Mouse (Mus musculus): ENCODE data around the gene Tnni1.

The Tnni1 gene

GRCm38 (mm10) chr1:135811016-135811646, 31.9 kb downstream of the Tnni1 start:
- DNase-seq: peak; percentile 92 to 96

GRCm38 (mm10) chr1:135812205-135812604, 33.0 kb downstream of the Tnni1 start:
- DNase-seq: no peak

DNA sequence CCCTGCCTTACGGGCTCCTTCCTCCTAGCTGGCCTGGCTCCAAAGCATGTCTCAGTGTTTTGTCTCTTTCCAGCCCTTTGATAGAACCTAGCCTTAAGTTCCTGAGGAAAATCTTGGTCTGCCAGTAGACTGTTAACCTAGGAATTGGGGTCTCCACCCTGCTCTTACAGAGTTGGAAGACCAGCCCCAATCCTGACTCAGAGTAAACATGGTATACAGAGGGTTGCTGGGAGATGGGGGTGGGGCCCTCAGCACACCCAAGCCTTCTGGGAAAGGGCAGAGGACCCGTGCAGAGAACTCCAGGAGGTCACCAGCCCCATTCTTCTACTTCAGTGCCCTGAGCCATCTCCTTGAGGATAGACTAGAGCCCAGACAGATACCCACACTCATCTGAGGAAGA, 33.4 kb downstream of the Tnni1 start:
- no peak for DNase-seq

- DNase-seq: no peak
Observed at GRCm38 (mm10) chr1:135813071-135813470, 33.8 kb downstream of the Tnni1 start.

DNA sequence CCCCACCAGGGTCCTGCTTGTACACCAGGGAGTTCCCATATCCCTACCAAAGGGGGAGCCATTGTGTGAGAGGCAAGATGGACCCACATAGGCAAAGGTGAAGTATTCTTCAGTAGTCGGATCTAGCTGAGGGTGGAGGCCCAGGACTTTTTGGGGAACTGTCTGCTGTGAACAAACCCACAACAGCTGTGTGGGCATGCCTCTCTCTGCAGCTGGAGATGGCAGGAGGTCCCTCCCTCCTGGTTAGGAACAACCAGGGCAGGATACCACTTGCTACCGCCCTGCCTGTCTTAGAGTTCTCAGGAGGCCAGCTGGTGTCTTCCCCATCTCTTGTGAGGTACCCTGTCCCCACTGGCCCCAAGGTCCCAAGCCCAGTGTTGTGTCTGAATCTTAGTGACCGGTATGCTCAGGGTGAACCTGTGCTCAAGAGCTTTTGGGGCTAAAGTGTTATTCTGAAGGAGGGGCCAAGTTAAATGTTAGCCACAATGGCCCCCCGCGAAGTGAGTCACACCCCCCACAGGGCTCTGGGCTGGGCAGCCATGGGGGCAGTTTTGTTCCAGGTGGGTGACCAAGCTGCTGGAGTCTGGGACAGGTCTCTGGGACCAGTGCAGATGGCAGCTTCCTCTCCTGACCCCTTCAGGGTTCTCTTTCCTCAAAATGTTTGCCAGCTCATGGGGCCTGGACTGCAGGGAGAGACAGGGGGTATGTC, 34.6 kb downstream of the Tnni1 start:
- DNase-seq: no peak

GRCm38 (mm10) chr1:135814531-135814930, 35.3 kb downstream of the Tnni1 start:
- no peak for DNase-seq

DNA sequence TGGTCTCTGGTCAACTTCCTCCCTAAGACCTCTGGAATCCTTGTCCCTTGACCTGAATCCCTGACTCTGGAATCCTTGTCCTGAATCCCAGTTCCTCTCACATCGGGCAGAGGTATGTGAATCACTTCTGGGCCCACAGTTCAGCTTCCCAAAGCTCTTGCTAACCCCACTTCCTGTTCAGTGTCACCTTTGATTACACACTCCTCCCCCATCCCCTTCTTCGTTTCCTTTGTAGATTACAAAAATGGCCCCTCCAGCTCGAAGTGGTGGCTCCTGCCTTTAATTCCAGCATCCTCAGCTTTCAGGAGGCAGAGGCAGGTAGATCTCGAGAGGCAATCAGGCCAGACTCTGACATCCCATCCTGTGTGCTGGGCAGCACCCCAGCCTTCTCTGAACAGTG, 38.4 kb downstream of the Tnni1 start:
- DNase-seq: no peak

DNA sequence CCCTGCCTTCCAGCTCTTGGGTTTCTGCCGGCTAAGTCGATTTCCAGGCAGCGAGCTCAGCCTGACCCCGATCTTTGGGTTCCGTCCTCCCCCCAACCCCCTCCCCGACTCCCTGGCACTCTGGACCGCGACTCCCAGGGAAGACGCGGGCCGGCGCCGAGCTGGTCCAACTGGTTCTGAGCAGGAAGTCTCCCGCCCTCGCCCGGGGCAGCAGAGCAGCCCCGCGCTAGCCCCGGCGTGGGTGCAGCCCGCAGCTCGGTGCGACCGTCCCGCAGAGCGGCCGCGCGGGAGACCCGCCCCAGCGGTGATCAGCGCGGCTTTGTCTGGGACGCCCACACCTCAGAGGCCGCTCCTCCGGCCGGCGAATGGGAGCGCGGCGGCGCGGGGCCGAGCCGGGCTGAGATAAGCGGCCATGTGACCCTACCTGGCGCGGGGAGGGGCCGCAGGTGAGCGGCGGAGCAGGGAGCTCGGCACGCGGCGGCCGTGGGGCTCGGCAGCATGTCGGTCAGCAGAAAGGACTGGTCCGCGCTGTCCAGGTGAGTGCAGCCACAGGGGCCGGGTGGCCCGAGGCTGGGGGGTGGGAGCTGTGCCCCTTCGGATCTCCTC, 39.4 kb downstream of the Tnni1 start, which contains the start of gene Lad1:
TSS of gene Lad1 (plus strand) at position 118 of the 606 bp plus-strand sequence.
- DNase-seq: peak; percentile 42 to 46

- DNase-seq: no peak
Observed at GRCm38 (mm10) chr1:135820071-135820470, 40.8 kb downstream of the Tnni1 start.

GRCm38 (mm10) chr1:135820736-135821364, 41.6 kb downstream of the Tnni1 start:
- DNase-seq: no peak

- DNase-seq: peak in 1 of 2 experiments; percentile 29
Observed at GRCm38 (mm10) chr1:135821780-135822179, 42.5 kb downstream of the Tnni1 start.

DNA sequence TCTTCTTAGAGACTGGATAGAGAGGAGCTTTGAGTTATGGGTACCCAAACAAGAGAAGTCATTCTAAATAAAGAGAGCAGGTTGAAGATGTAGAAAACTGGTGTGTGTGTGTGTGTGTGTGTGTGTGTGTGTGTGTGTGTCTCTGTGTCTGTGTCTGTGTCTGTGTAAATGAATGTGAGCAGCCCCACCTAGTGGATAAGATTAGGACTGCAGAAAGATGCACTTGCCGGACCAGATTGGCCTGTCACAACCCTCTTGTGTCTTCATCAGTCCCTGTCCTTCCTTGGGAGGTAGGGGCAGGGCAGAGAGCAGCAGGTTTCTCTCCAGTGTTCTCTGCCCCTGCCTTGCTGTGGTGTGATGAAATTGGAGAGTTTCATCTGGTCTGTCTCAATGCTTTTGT, 49.7 kb downstream of the Tnni1 start:
- peak; percentile 45 to 52 for DNase-seq

DNA sequence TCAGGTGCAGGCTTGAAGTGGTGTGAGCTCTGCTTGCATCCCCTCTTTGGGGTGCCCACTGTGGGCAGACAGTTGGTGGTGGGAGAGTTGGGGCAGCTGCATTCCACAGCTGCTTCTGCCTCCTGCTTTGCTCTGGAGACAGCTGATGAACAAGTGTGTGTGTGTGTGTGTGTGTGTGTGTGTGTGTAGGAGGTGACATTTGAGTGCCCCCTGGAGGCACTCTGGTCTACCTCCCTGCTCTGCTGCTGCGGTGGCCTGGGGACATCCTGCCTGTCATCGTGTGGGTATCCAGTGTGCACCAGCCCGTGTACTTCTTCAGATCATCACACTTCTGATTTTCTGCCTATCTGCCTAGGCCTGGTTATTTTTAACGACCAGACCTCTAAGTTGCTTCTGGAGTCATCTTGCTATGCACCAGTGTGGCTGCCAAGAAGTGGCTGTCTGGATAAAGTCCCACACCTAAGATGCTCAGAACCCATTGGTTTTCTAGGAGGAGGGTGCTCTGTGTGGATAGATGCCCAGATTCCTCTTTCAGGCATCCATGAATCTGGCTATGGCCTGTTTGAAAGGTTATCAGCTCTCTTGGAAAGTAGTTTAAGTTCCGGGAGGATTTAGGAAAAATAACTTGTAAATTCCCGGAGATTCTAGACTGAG, 55.1 kb downstream of the Tnni1 start:
- no peak for DNase-seq

DNA sequence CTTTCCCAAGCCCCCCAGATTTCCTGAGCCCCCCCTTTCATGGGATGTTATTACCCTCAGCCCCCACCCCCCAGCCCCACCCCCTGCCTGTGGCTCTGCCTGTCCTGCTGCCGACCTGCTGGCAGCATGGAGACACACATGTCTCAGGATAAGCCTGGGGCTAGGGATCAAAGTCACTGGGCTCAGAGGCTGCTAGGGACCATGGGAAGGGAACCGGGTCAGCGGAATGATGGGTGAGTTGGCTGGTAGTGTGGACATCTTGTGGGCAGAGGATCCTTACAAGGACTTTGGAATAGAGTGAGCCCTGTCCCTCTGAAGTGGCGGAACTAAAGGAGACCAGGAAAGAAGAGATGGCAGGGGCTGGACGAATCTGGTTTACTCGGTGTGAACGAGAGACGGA, 55.7 kb downstream of the Tnni1 start:
- no peak for DNase-seq

DNA sequence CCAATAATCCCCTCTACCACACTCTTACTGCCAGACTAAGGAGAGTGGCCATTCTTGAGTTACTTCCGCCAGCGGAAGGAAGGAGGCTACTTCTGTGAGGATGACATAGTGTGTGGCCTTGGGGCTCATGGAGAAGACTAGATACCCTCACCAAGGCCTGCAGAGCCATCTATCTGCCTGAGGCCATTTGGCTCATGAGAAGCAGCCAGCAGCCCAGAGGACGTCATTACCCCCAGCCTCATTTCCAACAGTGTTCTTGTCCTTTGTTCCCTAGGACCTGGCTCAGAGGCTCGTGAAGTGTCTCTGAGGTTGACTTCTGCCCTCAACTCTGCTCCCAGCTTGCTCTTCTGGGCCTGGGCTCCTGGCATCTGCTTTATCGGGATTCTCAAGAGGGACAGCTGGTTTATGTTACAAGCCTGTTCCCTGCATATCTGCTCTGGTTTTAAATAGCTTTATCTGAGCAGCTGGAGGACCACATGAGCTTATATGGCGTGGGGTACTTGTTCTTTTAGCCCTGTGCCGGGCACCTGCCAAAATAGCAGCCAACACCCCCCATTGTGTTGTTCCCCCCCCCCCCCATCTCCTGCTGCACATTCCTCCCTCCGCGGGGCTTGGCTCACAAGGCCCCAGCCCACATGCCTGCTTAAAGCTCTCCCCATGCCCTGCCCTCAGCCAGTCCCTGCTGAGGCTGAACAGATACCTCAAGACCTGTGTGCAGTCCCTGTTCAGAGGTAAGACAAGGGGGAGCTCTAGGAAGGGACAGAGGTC, 56.7 kb downstream of the Tnni1 start, which contains the start of gene Tnnt2:
TSS of gene Tnnt2 (plus strand) at position 639 of the 768 bp plus-strand sequence.
- DNase-seq: no peak

GRCm38 (mm10) chr1:135838626-135839025, 59.4 kb downstream of the Tnni1 start:
- DNase-seq: no peak

DNA sequence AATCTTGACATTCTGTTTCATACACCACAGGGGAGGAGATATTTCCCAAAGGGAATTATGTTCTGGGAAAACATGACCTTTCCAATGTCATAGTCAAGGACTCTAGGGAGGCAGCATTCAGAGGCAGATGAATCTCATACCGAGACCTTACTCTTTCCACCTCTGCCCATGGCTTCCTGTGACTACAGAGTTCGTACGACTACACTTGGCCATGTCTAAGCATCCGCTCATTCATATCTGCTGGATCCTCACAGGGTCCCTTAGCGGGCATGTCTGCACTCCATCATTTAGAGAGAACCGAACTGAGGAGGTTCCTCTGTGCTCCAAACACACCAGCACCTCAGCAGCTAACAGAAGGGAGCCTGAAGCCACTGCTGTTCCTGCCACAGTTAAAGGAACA, 59.8 kb downstream of the Tnni1 start:
- no peak for DNase-seq

DNA sequence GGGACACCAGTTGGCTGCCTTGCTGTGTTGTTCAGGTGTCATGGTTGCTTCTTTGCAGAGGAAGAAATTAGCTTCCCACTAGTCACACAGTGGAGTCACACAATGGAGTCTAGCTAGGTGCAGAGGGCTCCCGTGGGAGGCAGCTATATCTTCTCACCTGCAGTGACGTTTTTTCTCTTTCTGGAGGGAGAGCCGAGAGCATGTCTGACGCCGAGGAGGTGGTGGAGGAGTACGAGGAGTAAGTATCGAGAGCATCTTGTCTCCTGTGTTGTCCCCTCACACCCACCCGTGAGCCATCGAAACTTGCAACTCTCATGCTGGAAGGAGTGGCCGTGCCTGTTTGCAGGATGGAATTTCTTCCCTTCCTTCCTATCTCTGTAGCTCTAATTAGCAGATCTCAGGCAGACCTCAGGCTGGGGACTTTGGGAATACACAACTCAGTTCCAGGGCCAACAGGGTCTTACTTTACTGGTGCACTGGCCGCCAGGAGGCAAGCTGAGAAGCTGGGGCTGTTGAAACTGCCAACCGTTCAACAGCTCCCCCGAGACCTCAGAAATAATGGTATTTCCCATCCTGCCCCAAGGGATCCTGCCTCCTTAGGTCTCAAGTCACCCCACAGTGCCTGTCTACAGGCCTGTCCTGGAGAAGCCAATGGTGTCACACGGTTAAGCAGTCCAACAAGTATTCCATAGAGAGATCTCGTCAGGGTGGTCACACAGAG, 61.6 kb downstream of the Tnni1 start:
- DNase-seq: no peak

DNA sequence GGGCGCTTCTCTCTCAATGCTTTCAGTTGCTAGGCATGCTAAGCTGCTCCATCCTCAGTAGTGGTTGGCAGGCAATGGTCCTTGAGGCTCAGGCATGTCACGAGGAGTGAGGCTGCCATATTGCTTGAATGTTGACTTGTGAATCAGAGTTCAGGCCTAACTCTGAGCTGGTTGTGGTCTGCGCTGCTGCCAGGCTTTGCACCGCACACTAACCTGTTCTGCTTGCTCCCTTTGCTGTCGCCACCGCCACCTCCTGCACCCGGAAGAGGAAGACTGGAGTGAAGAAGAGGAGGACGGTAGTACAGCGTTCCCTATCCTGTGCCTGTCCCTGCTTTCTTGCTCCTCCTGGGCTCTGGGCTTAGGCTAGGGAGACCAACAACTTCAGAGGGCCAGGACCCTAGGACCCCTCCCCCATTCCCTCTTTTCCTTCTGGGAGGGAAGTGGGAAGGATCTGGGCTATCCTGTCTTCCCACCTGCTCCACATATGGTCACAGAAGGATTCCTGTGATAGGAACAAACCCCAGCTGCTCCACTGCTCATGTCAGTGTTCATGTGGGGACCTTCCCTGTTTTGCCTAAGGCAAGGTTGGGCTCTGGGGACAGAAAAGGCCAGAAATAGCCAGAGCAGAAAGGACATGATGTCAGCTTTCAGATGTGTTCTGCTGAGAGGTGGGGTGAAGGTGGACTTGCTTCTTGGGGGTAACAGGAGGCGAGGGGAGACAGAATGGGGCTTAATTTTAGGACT, 64.5 kb downstream of the Tnni1 start:
- DNase-seq: no peak

DNA sequence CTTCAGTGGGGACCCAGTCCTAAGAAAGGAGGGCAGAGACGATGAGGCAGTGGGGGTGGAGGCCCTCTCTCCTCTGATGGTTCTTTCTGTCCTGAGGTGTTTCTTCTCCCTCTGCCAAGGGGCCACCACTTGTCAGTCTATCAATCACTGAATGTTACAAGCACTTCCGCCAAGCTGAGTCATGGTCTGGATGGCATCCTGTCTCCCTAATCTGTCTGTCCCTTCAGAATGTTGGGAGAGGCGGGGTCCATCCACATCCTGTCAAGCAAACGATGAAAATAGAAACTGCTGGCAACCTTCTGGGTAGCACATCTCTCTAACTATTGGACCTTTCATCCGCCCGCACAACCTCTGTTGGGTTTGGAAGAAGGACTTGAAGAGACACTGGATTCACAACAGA, 65.2 kb downstream of the Tnni1 start:
- no peak for DNase-seq

GRCm38 (mm10) chr1:135846632-135847031, 67.4 kb downstream of the Tnni1 start:
- no peak for DNase-seq
